Mouse (Mus musculus) liver, embryonic 11.5 days (tissue): ENCODE data around the gene Calm3. TPM values are rescaled to one million over a fixed set of nuclear protein-coding genes. Genes with fewer than 3 reads are reported as not detected.
"Not testable (repeated sequence)": the region's sequence is repeated elsewhere in the genome, so short reads cannot be mapped to it uniquely, and the experiment has no call there.

Source experiments
- ATAC-seq: fragments of 200-750 bp; cut with Nextera tagmentation; replicated peaks from 2 replicates; pipeline ENCODE4 v1.8.0; 2017; ENCODE audit warnings: moderate number of reproducible peaks, mild to moderate bottlenecking, moderate TSS enrichment, moderate library complexity; ENCODE audit not compliant: low FRiP score
- DNase-seq: peaks from one replicate; pipeline ENCODE4 v3.0.0-alpha.2; 2017; ENCODE audit warnings: low spot score
- H3K27ac ChIP-seq: fragments of 300-500 bp; sonication (generic); 2 replicates; pipeline ENCODE4 v1.5.1; 2014; ENCODE audit warnings: mild to moderate bottlenecking, low read depth, low read length, control low read depth
- H3K27me3 ChIP-seq: fragments of 300-500 bp; sonication (generic); replicated peaks from 2 replicates; pipeline ENCODE4 v1.6.1; 2014; ENCODE audit warnings: low read length, mixed read lengths; ENCODE audit not compliant: control insufficient read depth, insufficient read depth
- H3K36me3 ChIP-seq: fragments of 300-500 bp; sonication (generic); 2 replicates; pipeline ENCODE4 v1.6.1; 2014; ENCODE audit warnings: mild to moderate bottlenecking, low read length, moderate library complexity, mixed read lengths; ENCODE audit not compliant: control insufficient read depth, insufficient read depth
- H3K4me1 ChIP-seq: fragments of 300-500 bp; sonication (generic); replicated peaks from 2 replicates; pipeline ENCODE4 v1.6.1; 2014; ENCODE audit warnings: low read length, mixed read lengths; ENCODE audit not compliant: control insufficient read depth, insufficient read depth
- H3K4me2 ChIP-seq: fragments of 300-500 bp; sonication (generic); 2 replicates; pipeline ENCODE4 v1.6.1; 2014; ENCODE audit warnings: mild to moderate bottlenecking, control low read depth, moderate library complexity
- H3K4me3 ChIP-seq: fragments of 300-500 bp; sonication (generic); 2 replicates; pipeline ENCODE4 v1.5.1; 2014; ENCODE audit warnings: low read depth, low read length, control low read depth
- H3K9ac ChIP-seq: fragments of 300-500 bp; sonication (generic); 2 replicates; pipeline ENCODE4 v1.6.1; 2014; ENCODE audit warnings: low read depth, low read length, control low read depth
- H3K9me3 ChIP-seq: fragments of 300-500 bp; sonication (generic); 2 replicates; pipeline ENCODE4 v1.6.1; 2016; ENCODE audit warnings: low read length, inconsistent platforms, mixed read lengths; ENCODE audit not compliant: control insufficient read depth
- WGBS: fragments of 180-500 bp; shearing (Covaris S2); extraction: QIAGEN DNeasy Blood & Tissue Kit; methylation state at CpG from one replicate; pipeline ENCODE4 v1.1.7; 2014; 5-methylcytosine and 5-hydroxymethylcytosine counted together
- polyA plus RNA-seq: library from polyadenylated mRNA; unstranded; fragments of >200 nt; fragmentation: Nextera tagmentation; extraction: Ambion mirVana; gene quantifications from 2 replicates; pipeline ENCODE4 v1.2.1, GENCODE M21; 2014

The Calm3 gene
- polyA plus RNA-seq, result 147 and 169 TPM in 2 replicates

DNA sequence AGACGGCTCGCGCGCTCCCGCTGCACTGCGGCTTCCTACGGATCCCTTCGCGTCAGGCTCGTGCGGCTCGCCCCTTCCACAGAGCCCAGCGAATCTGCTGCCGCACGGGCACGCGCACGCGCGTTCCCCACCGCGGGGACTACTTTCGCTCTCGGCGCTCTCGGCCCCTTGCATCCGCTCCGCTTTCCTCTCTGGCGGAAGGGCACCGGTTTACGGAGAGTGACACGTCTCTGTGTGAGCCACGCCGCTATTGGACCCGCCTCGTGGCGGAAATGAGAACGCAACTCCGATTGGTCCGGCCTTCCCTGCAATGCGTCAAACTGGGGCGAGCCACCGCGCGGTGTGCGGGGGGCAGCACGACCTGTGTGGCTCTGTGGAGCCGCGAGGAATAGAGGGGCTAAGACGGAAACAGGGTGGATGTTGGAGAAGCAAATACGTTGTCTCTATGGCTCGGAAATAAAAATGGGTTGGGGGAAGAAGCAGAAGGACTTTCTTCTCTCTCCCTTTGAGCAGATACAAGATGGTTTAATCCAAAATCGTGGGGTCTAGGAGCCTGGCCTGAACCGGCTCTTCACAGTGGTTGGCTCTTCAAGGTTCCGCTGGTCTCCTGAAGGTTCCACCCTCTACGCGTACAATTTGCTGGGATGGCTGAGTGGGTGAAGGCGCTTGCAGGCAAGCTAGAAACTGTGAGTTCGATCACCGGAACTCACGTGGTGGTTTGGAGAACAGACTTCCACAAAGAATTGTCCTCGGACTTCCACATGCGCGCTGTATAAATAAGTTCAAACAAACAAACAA lies at the start of gene Calm3:
Gene Calm3 (minus strand): TSS at position 78 of the 798 bp plus-strand sequence.
- under 1% methylated on average over 64 of the region's 64 CpGs for WGBS
- no peaks in the 10 kb centered on the region for H3K27me3 ChIP-seq
- DNase-seq (peak; percentile 99), ATAC-seq (peak; percentile 87)
- peak within 1 kb of the TSS; percentile 98 for H3K4me2 ChIP-seq
- peak within 1 kb of the TSS; percentile 95 for H3K9ac ChIP-seq
- H3K36me3 ChIP-seq, result peaks cover 14% of the 10 kb centered on the region
- peak within 1 kb of the TSS; percentile 96 for H3K27ac ChIP-seq
- H3K9me3 ChIP-seq, result no peaks in the 10 kb centered on the region
- H3K4me1 ChIP-seq, result peaks cover 34% of the 10 kb centered on the region
- H3K4me3 ChIP-seq, result peak within 1 kb of the TSS; percentile 96

DNA sequence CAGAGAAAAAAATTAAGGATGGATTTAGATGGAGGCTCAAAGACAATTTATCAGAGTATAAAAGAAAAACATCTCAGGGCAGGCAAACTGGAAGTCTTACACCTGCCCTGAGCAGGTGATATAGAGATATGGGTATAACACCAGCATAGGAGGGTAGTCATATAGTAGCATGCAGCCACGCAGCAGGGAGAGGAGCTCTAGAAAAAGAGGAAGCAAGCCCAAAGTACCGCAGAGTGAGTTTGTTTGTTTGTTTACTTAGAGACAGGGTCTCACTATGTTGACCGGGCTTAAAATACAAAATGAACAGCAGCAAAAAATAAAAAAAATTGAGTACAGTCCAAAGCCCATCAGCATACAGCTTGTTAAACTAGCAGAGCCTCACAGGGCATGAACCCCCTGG lies 47.2 kb upstream of the Calm3 start:
- WGBS, result 63% methylated on average over 3 of the region's 3 CpGs
- ATAC-seq (no peak), DNase-seq (no peak)
- no peaks in the 10 kb centered on the region for H3K36me3 ChIP-seq
- no peak overlapping the region for H3K4me2 ChIP-seq
- H3K9me3 ChIP-seq, result no peaks in the 10 kb centered on the region
- no peak overlapping the region for H3K9ac ChIP-seq
- no peaks in the 10 kb centered on the region for H3K4me1 ChIP-seq
- H3K27me3 ChIP-seq, result no peaks in the 10 kb centered on the region
- H3K4me3 ChIP-seq, result no peak overlapping the region
- H3K27ac ChIP-seq, result no peak overlapping the region

DNA sequence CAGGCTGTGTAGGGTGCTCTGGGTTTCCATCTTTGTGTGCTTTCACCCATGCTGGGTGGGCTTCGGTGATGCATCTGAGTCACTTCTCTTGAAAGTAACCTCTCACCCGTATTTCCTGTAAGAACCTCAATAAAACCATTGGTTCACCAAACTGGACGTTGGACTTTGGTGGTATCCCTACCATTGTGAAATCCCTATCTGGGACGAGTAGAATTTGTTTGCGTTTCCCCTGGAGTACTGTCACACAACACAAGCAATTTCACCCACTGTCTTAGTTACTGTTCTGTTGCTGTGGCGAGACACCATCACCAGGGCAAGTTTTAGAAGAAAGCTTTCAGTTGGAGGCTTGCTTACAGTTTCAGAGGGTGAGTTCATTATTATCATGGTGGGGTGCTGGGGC lies 44.5 kb upstream of the Calm3 start:
- no peaks in the 10 kb centered on the region for H3K27me3 ChIP-seq
- H3K36me3 ChIP-seq, result no peaks in the 10 kb centered on the region
- H3K9ac ChIP-seq, result no peak overlapping the region
- DNase-seq, result no peak
- ATAC-seq, result no peak
- no peak overlapping the region for H3K4me2 ChIP-seq
- no peaks in the 10 kb centered on the region for H3K9me3 ChIP-seq
- H3K4me1 ChIP-seq, result no peaks in the 10 kb centered on the region
- no peak overlapping the region for H3K4me3 ChIP-seq
- 69% methylated on average over 6 of the region's 6 CpGs for WGBS
- H3K27ac ChIP-seq, result no peak overlapping the region

DNA sequence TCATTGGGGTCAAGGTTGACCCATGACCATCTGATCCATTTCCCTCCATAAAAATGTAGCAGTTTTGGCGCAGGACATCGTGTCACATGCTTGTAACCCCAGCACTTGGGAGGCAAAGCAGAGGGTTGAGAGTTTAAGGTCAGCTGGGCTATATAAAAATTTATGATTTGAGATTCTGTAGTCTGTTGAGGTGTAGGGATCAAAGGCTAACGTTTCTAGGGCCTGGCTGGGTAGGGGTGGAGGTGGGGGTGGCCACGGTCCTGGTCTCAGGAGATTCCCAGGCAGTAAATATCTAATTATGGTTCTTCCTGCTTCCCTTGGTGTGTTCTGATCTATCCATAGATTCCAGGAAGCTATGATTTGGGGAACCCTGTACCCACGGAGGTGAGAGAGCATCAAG lies 37.8 kb upstream of the Calm3 start:
- no peak for ATAC-seq
- H3K4me1 ChIP-seq, result no peaks in the 10 kb centered on the region
- H3K9me3 ChIP-seq, result no peaks in the 10 kb centered on the region
- peaks cover 5% of the 10 kb centered on the region for H3K27me3 ChIP-seq
- no peak for DNase-seq
- H3K27ac ChIP-seq, result no peak overlapping the region
- no peak overlapping the region for H3K9ac ChIP-seq
- no peaks in the 10 kb centered on the region for H3K36me3 ChIP-seq
- WGBS, result 60% methylated on average over 5 of the region's 5 CpGs
- no peak overlapping the region for H3K4me2 ChIP-seq
- no peak overlapping the region for H3K4me3 ChIP-seq

DNA sequence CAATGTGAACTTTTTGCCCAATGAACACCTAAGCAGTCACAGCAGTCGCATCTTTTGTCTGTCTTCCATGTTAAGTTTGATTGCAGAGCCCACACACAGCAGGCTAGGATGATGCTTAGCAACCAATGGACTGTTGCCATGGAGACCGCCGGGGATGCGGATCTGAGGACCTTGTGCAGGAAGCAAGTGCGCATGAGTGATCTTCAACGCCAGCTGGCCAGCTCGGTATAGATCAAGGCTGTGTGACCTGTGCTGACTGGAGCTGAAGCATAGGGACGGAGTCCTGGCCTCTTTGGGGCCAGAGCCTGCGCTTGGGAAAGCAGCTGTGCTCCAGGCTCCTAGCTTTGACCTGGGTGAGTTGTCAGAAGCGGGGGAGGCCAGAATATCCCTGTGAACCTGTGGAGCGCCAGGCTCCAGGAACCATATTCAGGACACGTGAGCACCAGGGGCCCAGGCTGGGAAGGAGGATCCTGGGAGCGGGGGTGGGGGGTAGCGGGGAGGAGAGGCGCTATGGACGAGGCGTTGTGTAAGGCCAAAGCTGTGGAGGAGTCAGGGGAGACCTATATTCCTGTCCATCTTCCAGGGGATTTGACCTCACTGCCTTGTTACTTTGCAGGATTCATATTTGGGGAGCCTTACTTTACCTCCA lies 35.7 kb upstream of the Calm3 start, which contains the start of gene Pnmal1:
Gene Pnmal1 (plus strand): TSS at position 141 of the 649 bp plus-strand sequence.
- Histone ChIP-seq H3K4me3 (no peak within 1 kb of the TSS), H3K9me3 (no peaks in the 10 kb centered on the region), H3K27me3 (peaks cover 5% of the 10 kb centered on the region), H3K36me3 (no peaks in the 10 kb centered on the region), H3K9ac (no peak within 1 kb of the TSS), H3K4me2 (peak within 1 kb of the TSS; percentile 33), H3K27ac (no peak within 1 kb of the TSS), H3K4me1 (no peaks in the 10 kb centered on the region)
- ATAC-seq (no peak; the same call in 1 of the 2 replicates), DNase-seq (no peak)
- 34% methylated on average over 17 of the region's 17 CpGs for WGBS

DNA sequence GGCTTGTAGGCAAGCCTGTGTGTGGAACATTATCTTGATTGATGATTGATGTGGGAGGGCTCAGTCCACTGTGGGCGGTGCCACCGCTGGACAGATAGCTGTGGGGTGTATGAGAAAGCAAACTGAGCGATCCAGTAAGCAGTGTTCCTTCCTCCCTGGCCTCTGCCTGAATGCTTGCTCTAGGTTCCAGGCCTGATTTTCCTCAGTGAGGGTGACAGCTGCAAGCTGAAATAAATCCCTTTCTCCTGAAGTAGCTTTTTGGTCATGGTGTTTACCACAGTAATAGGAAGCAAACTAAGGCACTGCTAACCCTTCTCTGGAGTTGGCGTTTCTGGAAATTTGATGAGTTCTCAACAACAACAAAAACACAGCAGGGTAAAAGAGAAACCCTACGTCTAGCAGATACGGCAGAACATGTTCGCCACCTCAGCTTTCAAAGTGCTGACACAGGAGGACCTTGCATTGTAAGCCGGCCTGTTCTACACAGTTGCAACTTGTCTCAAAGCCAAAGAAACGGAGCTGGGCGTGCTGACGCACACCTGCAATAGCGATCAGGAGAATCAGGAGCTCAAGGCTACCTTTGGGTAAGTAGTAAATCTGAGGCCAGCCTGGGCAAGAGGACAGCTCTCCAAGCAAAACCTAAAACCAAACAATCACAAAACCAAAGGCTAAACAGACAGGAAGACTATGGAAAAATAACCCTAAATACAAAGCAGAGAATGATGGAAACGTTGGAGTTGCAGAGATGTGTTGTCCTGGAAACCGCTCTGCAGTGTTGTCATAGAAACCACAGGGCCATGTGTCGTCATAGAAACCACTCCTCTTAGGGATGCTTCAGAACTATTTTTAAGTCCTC lies 32.7 kb upstream of the Calm3 start:
- Histone ChIP-seq H3K4me1 (no peaks in the 10 kb centered on the region), H3K4me2 (no peak overlapping the region), H3K27me3 (peaks cover 5% of the 10 kb centered on the region), H3K36me3 (no peaks in the 10 kb centered on the region), H3K27ac (no peak overlapping the region), H3K9me3 (no peaks in the 10 kb centered on the region), H3K9ac (no peak overlapping the region), H3K4me3 (no peak overlapping the region)
- ATAC-seq (no peak), DNase-seq (no peak)
- WGBS, result 66% methylated on average over 15 of the region's 15 CpGs

DNA sequence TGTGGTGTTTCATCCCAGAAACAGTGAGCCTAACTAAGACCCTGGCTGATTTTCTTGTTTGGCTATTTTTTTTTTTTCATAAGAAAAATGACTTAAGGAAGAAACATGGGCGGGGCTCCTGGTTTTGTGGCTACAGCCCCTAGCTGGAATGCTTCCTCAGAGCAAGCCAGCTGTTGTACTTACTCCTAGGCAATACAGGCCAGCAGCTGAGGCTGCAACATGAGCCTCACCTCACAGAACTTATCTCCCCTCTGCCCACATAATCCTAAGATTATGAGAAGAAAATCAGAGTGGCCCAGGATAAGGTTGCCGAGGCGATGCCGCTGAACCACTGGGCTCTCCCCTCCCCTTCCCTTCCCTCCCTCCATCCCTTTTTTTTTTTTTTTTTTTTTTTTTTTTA lies 31.8 kb upstream of the Calm3 start:
- Histone ChIP-seq H3K36me3 (no peaks in the 10 kb centered on the region), H3K27ac (no peak overlapping the region), H3K9me3 (no peaks in the 10 kb centered on the region), H3K9ac (no peak overlapping the region), H3K4me1 (no peaks in the 10 kb centered on the region), H3K4me3 (no peak overlapping the region), H3K27me3 (peaks cover 5% of the 10 kb centered on the region), H3K4me2 (no peak overlapping the region)
- no peak for DNase-seq
- ATAC-seq, result no peak
- 49% methylated on average over 4 of the region's 4 CpGs for WGBS

DNA sequence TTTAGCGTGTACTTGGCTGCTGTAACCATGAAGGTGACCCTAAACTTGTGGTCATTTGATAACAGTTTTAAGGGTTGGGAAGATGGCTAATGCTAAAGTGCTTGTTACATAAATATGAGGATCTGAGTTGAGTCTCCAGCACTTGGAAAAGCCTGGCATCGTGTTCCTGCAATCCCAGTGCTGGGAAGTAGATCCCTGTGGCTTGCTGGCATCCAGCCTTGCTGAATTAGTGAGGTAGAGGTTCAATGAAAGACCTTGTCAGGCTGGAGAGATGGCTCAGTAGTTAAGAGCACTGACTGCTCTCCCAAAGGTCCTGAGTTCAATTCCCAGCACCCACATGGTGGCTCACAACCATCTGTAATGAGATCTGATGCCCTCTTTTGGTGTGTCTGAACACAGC lies 29.9 kb upstream of the Calm3 start:
- H3K4me1 ChIP-seq, H3K9ac ChIP-seq, DNase-seq, ATAC-seq, H3K4me2 ChIP-seq, H3K36me3 ChIP-seq, H3K4me3 ChIP-seq, H3K27ac ChIP-seq, H3K9me3 ChIP-seq: not testable (repeated sequence)
- H3K27me3 ChIP-seq, result peaks cover 11% of the 10 kb centered on the region
- 58% methylated on average over 2 of the region's 2 CpGs for WGBS
